Mouse (Mus musculus) spleen, postnatal 14 days (tissue): ENCODE data around the gene Pigu.

Source experiments
- DNase-seq, 2 experiments: peaks; one replicate each; pipeline ENCODE4 v3.0.0; 2021 to 2022; ENCODE audit warnings: low spot score in 2 of 2

The Pigu gene

DNA sequence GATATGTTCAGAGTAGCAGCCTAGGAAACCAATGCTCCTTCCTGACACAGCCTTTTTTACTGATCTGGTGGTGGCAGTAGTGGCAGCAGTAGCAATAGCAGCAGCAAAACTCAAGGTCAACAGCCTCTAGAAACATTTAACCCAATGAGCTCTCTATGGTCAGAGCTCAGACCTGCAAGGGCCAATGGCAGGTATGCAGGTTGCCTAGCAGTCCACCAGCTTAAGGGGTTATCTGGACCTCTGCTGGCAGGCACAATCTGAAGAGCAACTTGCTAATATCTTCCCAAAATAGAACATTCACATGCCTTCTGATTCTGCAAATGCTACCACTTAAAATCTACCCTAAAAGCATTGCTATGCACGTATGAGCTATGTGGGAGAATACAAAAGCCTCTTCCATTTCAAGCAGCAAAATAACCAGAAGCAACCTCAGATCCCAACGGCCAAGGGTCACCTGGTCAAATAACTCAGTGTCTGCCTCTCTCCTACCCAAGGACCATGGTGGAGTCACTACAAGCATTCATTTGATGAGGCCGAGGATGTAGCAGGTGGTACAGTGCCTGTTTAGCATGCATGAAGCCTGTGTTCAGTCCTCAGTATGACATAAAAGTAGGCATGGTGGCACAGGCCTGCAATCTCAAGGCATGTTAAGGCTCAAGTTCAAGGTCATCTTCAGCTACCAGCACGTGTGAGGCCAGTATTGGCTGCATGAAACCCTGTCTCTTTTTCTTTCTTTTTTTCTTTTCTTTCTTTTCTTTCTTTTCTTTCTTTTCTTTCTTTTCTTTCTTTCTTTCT lies 69.6 kb downstream of the Pigu start:
- DNase-seq, result no peak

- DNase-seq, result no peak
Measured at GRCm38 (mm10) chr2:155285744-155286143, 71.5 kb downstream of the Pigu start.

GRCm38 (mm10) chr2:155284647-155285046 lies 72.6 kb downstream of the Pigu start:
- no peak for DNase-seq

- no peak for DNase-seq
Measured at GRCm38 (mm10) chr2:155283793-155284192, 73.4 kb downstream of the Pigu start.

DNA sequence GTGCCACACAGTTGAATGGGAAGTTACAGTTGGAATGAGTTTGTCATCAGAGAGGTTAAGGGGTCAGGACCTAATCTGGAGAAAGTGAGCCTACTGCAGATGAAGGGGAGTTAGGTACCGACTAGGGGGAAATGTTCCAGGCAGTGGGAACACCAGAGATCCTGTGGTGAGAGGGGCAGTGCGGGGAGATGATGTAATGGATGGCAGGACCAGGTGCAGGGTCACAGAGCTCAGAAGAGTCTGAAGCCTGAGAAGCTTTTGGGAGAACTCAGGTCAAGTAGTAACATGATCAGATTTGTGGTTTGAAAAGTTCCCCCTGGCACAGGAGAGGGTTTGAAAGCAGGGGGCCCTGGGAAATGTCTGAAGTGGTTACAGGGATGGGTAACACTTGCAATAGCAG lies 77.1 kb downstream of the Pigu start:
- no peak for DNase-seq

GRCm38 (mm10) chr2:155279163-155279562 lies 78.1 kb downstream of the Pigu start:
- no peak for DNase-seq

DNA sequence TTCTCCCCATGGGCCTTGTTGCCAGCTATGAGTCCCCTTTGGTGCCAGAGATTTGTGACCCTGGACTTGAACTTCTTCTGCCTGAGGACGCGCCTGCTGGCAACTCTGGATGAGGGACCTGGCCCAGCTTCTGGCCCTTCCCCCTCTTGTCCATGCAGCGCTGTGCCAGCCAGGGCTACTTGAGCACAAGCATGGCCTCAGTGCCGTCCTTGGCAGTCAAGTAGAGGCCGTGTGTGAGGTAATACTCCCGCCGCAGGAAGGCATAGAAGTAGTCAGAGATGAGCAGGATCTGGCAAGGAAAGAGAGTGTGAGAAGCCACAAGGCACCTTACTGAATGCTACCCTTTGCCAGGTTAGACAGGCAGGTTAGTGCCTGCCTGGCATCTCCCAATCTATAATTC lies 78.9 kb downstream of the Pigu start:
- no peak for DNase-seq

DNA sequence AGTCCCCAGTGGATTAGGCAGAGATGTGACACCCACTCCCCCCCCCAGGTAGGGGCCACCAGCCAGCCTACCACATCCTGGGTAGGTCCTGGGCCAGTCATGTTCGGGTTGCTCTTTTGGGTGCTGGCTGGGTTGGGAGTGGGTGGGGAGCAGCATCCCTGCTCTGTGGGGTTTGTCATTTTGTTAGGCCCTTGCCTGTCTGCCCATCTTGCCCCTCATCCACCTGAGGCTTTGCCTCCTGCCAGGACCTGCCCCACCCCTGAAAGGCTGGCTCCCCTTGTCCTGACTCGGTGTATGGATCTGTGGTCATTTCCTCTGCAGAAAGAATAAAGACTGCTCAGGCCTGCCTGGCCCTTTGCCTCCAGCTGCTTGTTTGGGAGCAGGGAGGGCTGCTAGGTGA lies 79.5 kb downstream of the Pigu start:
- DNase-seq, result no peak

- peak; percentile 22 to 32 for DNase-seq
Measured at GRCm38 (mm10) chr2:155276621-155277175, 80.5 kb downstream of the Pigu start.

GRCm38 (mm10) chr2:155276195-155276594 lies 81.0 kb downstream of the Pigu start, which contains the start of gene Map1lc3a:
Gene Map1lc3a, plus strand, starts transcription at chr2:155276297.
- DNase-seq, result peak; percentile 81 to 92

GRCm38 (mm10) chr2:155273603-155274002 lies 83.6 kb downstream of the Pigu start:
- no peak for DNase-seq

DNA sequence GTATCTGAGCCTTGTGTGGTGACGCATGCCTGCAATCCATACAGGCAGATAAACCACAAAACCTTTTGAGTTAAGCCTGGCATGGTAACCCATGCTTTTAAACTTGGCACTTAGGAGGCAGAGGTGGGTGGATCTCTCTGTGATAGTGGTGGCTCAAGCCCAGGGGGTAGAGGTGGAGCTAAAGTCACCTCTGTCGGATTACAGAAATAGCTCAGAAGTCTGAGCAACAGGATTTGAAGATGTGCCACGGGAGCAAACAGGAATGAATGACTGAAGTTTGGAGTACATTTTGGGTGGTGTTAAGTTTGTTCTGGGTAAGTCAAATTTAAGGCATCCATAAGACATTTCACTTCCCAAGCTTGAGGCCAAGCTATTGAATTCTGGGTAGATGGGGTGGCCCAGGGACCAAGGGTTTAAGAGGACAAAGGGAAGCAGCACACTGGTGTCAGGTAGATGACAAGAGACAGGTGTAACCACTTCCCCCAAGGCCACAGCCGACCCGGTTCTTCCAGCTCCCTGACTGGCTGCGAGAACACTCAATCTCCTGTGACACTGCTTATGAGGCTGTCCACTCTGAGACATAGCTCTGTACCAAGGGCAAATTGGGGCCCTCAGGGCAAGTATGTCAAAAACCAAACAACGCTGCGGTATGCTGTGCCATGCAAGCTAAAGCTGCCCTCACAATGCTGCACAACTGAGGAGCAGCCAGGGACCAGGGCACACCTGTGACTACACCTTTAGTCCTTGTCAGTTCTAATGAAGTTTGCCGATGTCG lies 84.6 kb downstream of the Pigu start:
- DNase-seq, result no peak

GRCm38 (mm10) chr2:155271957-155272356 lies 85.3 kb downstream of the Pigu start:
- DNase-seq, result no peak

- DNase-seq, result no peak
Measured at GRCm38 (mm10) chr2:155266896-155267295, 90.3 kb downstream of the Pigu start.

- DNase-seq, result no peak
Measured at GRCm38 (mm10) chr2:155265526-155265925, 91.7 kb downstream of the Pigu start.

GRCm38 (mm10) chr2:155249588-155249987 lies 107.6 kb downstream of the Pigu start:
- no peak for DNase-seq

DNA sequence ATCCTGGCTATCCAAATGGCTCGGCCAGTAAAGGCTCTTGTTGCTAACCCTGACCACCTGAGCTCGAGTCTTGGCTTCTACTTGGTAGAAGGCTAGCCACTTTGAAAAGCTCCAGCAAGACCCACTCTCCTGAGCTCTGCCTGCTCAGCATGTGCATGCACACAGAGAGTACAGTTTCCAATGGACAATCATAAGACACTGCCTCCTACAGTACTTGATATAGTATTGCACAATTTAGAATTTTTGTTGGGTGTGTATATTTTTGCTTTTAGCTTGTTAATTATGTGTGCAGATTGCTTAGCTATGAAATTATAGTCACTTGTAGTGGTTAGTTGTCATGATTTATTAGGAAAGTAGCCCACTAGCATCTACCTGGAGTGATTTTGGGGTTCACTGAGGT lies 108.5 kb downstream of the Pigu start:
- DNase-seq, result no peak

GRCm38 (mm10) chr2:155248206-155248605 lies 109.0 kb downstream of the Pigu start:
- DNase-seq, result no peak

DNA sequence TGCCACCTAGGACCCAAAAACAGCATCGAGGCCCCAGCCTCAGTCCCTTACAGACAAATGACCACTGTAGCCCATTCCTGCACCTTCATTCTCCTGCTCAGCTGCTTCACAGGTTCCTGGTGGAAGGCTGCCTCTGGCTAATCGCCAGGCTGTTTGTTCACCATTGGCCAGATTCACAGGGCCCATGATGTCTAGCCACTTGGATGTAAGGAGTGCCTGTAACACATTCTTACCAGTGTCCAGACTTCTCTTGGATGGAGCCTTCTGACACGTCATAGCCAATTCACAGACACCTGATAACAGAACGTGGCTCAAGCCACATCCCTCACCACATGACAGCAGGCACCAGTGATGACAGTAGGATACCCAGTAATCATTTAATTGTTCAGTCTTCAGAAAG lies 111.0 kb downstream of the Pigu start:
- DNase-seq, result no peak

DNA sequence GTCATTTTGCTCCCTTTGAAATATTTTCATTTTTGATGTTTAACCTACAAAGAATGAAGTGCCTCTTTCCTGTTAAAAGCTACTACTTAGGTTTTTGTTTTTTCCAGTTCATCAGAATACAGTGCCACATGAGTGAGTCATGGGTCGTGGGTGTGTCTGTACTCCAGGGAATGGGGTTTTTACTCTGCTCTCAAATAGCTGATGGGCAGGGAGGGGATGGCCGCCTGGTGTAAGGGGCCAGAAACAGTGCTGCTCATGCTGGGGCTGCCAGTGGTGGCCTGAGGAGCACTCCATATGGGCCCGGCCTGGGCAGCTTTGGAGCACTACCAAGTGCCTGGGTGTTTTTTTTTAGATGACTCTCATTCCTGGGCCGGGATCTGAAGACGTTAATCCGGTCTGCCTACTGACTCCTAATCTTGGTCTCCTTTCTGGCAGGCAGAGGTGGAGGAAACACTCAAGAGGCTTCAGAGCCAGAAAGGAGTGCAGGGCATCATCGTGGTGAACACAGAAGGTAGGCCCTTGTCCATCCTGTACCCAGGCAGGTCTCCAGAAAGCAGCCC lies 114.9 kb downstream of the Pigu start:
- no peak for DNase-seq

GRCm38 (mm10) chr2:155240915-155241314 lies 116.3 kb downstream of the Pigu start:
- DNase-seq, result peak in 1 of 2 experiments; percentile 26

GRCm38 (mm10) chr2:155237276-155237675 lies 120.0 kb downstream of the Pigu start:
- DNase-seq, result no peak
